Mouse (Mus musculus) forebrain, embryonic 14.5 days (tissue): ENCODE measurements around the gene Fars2. TPM values are rescaled to one million over a fixed set of nuclear protein-coding genes. Genes with fewer than 3 reads are reported as not detected.
A peak's percentile ranks its signal among the peaks of the same experiment; 100 is the strongest.

Experiments
- ATAC-seq: fragments of 200-750 bp; cut with Nextera tagmentation; 2 replicates; pipeline ENCODE4 v1.8.0; 2017; ENCODE audit warnings: mild to moderate bottlenecking, moderate library complexity
- DNase-seq: peaks from one replicate; pipeline ENCODE4 v3.0.0-alpha.2; 2015; ENCODE audit warnings: low spot score
- H3K27ac ChIP-seq: fragments of 300-500 bp; sonication (generic); 2 replicates; pipeline ENCODE4 v1.5.1; 2014; ENCODE audit warnings: low read depth, mild to moderate bottlenecking, control low read depth, low read length, moderate library complexity
- H3K27me3 ChIP-seq: fragments of 300-500 bp; sonication (generic); replicated peaks from 2 replicates; pipeline ENCODE4 v1.6.1; 2014; ENCODE audit warnings: low read length, control low read depth, mixed read lengths; ENCODE audit not compliant: control insufficient read depth, insufficient read depth
- H3K36me3 ChIP-seq: fragments of 300-500 bp; sonication (generic); 2 replicates; pipeline ENCODE4 v1.6.1; 2014; ENCODE audit warnings: low read length, control low read depth; ENCODE audit not compliant: control insufficient read depth, insufficient read depth
- H3K4me1 ChIP-seq: fragments of 300-500 bp; sonication (generic); 2 replicates; pipeline ENCODE4 v1.6.1; 2014; ENCODE audit warnings: antibody characterized with exemption, low read length, control low read depth; ENCODE audit not compliant: control insufficient read depth, insufficient read depth
- H3K4me2 ChIP-seq: fragments of 300-500 bp; sonication (generic); 2 replicates; pipeline ENCODE4 v1.6.1; 2014; ENCODE audit warnings: mild to moderate bottlenecking, control low read depth, low read length
- H3K4me3 ChIP-seq: fragments of 300-500 bp; sonication (generic); 2 replicates; pipeline ENCODE4 v1.5.1; 2014; ENCODE audit warnings: low read depth, low read length, control low read depth
- H3K9ac ChIP-seq: fragments of 300-500 bp; sonication (generic); 2 replicates; pipeline ENCODE4 v1.6.1; 2014; ENCODE audit warnings: mild to moderate bottlenecking, low read length, control low read depth, moderate library complexity
- H3K9me3 ChIP-seq: fragments of 300-500 bp; sonication (generic); replicated peaks from 2 replicates; pipeline ENCODE4 v1.6.1; 2016; ENCODE audit warnings: low read length, control low read depth, mixed read lengths; ENCODE audit not compliant: control insufficient read depth
- WGBS: fragments of 180-500 bp; shearing (Covaris S2); extraction: QIAGEN DNeasy Blood & Tissue Kit; methylation state at CpG from one replicate; pipeline ENCODE4 v1.1.7; 2014; 5-methylcytosine and 5-hydroxymethylcytosine counted together
- polyA plus RNA-seq: library from polyadenylated mRNA; unstranded; fragments of >200 nt; fragmentation: Nextera tagmentation; extraction: Ambion mirVana; gene quantifications from 2 replicates; pipeline ENCODE4 v1.2.1, GENCODE M21; 2014

Gene Fars2
- polyA plus RNA-seq, 1 experiment from 2014 or later, result 35.5 TPM

DNA sequence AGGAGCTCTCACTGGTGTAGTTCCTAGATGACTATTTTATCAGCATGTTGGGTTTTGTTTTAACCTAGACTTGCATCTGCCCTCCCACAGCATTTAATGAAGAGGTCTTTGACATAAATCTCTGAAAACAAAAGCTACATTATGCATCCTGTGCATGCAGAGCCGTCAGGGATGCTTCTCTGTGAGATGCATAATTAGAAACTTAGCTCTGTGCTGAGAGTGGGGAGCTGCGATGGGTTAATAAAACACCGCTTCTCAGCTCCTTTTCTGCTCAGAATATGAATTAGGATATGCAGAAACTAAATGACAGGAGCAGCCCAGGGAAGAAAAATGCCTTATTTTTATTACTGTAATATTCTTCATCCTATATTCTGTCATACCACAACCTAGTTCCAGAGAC is 251.6 kb downstream of the Fars2 start:
- no peaks in the 10 kb centered on the region for H3K36me3 ChIP-seq
- peaks cover 6% of the 10 kb centered on the region; the same call in 1 of the 2 replicates for H3K4me1 ChIP-seq
- 14% methylated on average over 3 of the region's 3 CpGs for WGBS
- H3K9ac ChIP-seq, result no peak overlapping the region
- H3K27me3 ChIP-seq, result no peaks in the 10 kb centered on the region
- no peaks in the 10 kb centered on the region for H3K9me3 ChIP-seq
- H3K4me3 ChIP-seq, result no peak overlapping the region
- H3K27ac ChIP-seq, result no peak overlapping the region
- ATAC-seq (peak; percentile 74; the same call in 1 of the 2 replicates), DNase-seq (peak; percentile 49)
- no peak overlapping the region for H3K4me2 ChIP-seq

DNA sequence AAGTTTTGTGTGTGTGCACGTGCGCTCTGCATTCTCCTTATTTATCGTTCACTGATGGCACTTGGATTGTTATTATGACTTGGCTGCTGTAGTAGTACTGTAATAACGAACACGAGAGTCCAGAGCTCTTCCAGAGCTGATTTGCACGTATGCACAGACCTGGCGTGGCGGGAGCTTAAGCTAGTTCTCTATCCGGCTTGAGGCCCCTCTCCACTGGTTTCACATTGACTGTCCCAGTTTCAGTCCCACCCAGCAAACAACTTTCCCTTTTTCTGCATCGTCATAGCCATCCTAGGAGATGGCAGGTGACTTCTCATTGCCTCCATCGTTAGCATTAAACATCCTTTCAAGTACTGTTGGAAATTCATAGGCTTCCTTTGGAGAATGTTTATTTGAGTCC is 252.2 kb downstream of the Fars2 start:
- no peak overlapping the region for H3K27ac ChIP-seq
- H3K9me3 ChIP-seq, result no peaks in the 10 kb centered on the region
- WGBS, result 47% methylated on average over 11 of the region's 11 CpGs
- no peak overlapping the region for H3K4me3 ChIP-seq
- no peaks in the 10 kb centered on the region for H3K36me3 ChIP-seq
- H3K4me2 ChIP-seq, result no peak overlapping the region
- no peak overlapping the region for H3K9ac ChIP-seq
- DNase-seq (peak; percentile 6), ATAC-seq (no peak)
- no peaks in the 10 kb centered on the region for H3K27me3 ChIP-seq
- peaks cover 6% of the 10 kb centered on the region; the same call in 1 of the 2 replicates for H3K4me1 ChIP-seq

DNA sequence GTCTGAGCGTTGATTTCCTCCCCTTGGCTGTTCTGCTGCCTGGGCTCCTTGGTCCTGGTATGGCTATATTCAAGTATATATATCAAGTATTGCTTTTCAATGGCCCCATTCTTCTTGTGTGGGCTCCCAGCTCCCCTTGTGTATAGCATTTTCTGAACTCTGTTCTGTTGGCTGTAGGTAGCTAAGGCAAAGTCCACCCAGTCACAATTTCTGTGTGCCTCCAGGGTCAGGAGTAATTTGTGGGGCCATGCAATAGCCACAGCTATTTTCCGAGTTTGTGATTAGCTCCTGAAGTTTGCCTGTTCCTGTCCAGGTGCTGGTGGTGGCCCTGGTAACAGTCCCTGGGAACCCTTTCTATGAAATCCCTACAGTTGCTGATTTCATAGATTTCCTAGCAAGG is 266.0 kb downstream of the Fars2 start:
- H3K36me3 ChIP-seq, result no peaks in the 10 kb centered on the region
- no peaks in the 10 kb centered on the region for H3K4me1 ChIP-seq
- H3K4me2 ChIP-seq, result no peak overlapping the region
- no peak overlapping the region for H3K9ac ChIP-seq
- 81% methylated on average over 2 of the region's 2 CpGs for WGBS
- H3K27ac ChIP-seq, result no peak overlapping the region
- H3K27me3 ChIP-seq, result no peaks in the 10 kb centered on the region
- H3K9me3 ChIP-seq, result no peaks in the 10 kb centered on the region
- DNase-seq (no peak), ATAC-seq (no peak)
- no peak overlapping the region for H3K4me3 ChIP-seq

DNA sequence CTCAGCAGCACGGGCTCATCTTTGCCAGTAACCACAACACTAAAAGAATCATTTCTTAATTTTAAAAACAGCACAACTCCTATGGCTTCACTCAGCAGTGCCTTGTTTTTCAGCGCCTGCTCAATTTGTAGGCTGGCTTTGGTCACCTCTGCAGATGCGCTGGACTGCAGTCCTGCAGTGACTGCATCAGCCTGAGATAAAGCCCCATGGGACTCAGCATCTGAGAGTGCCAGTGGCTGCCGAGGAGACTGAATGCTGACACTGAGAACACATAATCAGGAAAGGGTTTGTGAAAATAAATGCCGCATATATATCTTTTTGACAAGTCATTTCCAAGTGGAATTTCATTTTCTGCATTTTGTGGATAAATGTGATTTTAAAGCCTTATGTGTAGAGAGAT is 268.9 kb downstream of the Fars2 start:
- H3K9ac ChIP-seq, result no peak overlapping the region
- no peaks in the 10 kb centered on the region for H3K9me3 ChIP-seq
- H3K27ac ChIP-seq, result no peak overlapping the region
- H3K4me3 ChIP-seq, result no peak overlapping the region
- no peaks in the 10 kb centered on the region for H3K36me3 ChIP-seq
- ATAC-seq, result no peak
- 84% methylated on average over 5 of the region's 5 CpGs for WGBS
- no peaks in the 10 kb centered on the region for H3K27me3 ChIP-seq
- DNase-seq, result peak; percentile 3
- H3K4me1 ChIP-seq, result no peaks in the 10 kb centered on the region
- H3K4me2 ChIP-seq, result no peak overlapping the region

DNA sequence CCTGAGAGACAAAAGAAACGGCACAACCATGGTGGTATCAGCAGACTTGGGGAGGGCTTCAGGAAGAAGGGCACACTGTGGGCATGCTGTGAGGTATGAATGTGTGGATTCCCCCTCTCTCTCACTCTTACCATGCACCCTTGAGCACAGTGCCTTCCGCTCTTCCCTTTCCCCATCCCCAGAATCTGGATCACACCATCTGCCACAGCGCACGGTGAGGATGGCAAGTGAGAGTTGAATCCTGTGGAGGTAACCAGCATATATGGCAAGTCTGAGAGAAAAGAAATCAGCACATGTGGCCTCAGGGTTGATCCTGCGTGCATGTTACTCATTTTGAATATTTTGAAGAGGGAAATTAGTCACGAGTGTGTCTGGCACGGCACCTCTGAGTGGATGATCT is 274.7 kb downstream of the Fars2 start:
- no peak for ATAC-seq
- 81% methylated on average over 7 of the region's 7 CpGs for WGBS

DNA sequence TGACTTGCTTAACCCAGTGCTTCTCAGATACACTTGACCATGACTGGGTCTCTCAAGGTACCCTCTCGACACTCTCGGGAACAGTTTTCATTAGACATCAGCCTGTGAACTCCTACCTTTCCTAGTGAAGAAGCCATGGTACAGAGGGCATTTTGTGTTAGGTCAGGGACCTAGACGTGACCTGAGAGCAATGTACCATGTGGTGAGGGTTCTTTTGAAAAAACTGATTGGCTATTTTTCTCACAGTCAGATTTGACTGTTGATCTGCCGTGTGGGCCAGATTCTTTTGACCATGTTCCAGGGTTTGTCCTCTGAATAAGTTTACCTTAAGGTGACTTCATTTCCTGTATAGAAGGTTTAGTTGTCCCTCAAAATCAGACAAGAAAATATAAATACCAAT is 275.5 kb downstream of the Fars2 start:
- no peaks in the 10 kb centered on the region for H3K9me3 ChIP-seq
- no peak for DNase-seq
- H3K36me3 ChIP-seq, result no peaks in the 10 kb centered on the region
- no peak overlapping the region for H3K9ac ChIP-seq
- no peak overlapping the region for H3K4me3 ChIP-seq
- no peak overlapping the region for H3K4me2 ChIP-seq
- no peak overlapping the region for H3K27ac ChIP-seq
- 91% methylated on average over 4 of the region's 4 CpGs for WGBS
- no peaks in the 10 kb centered on the region for H3K27me3 ChIP-seq
- H3K4me1 ChIP-seq, result no peaks in the 10 kb centered on the region
- no peak for ATAC-seq

More for the DNA sequence above, 274.7 kb downstream of the Fars2 start:
- H3K27me3 ChIP-seq, result no peaks in the 10 kb centered on the region
- H3K9ac ChIP-seq, result no peak overlapping the region
- no peaks in the 10 kb centered on the region for H3K4me1 ChIP-seq
- no peak overlapping the region for H3K27ac ChIP-seq
- H3K36me3 ChIP-seq, result no peaks in the 10 kb centered on the region
- H3K4me3 ChIP-seq, result no peak overlapping the region
- no peak for DNase-seq
- no peaks in the 10 kb centered on the region for H3K9me3 ChIP-seq
- H3K4me2 ChIP-seq, result no peak overlapping the region

DNA sequence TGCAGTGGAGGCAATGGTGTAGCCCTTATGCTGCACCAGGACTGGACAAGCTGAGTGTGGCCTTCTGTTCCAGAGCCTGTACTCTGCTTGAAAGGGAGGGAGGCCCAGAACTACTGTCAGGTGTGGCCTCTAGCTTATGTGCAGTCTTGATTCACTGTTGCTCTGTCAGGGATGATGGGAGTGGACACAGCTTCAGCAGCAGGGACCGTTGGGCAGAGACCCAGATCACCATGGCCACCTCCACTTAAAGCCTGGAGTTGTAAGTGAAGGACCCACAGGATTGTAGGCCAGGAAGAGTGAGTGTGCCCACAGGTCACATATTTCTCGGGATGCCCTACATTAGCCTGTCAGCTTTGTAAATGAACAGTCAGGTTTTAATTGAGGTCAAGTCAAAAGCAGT is 283.8 kb downstream of the Fars2 start:
- no peaks in the 10 kb centered on the region for H3K36me3 ChIP-seq
- no peak for DNase-seq
- H3K4me2 ChIP-seq, result no peak overlapping the region
- no peak overlapping the region for H3K4me3 ChIP-seq
- no peak for ATAC-seq
- no peaks in the 10 kb centered on the region for H3K9me3 ChIP-seq
- no peaks in the 10 kb centered on the region for H3K4me1 ChIP-seq
- 88% methylated on average over 2 of the region's 2 CpGs for WGBS
- H3K27me3 ChIP-seq, result no peaks in the 10 kb centered on the region
- no peak overlapping the region for H3K27ac ChIP-seq
- H3K9ac ChIP-seq, result no peak overlapping the region

DNA sequence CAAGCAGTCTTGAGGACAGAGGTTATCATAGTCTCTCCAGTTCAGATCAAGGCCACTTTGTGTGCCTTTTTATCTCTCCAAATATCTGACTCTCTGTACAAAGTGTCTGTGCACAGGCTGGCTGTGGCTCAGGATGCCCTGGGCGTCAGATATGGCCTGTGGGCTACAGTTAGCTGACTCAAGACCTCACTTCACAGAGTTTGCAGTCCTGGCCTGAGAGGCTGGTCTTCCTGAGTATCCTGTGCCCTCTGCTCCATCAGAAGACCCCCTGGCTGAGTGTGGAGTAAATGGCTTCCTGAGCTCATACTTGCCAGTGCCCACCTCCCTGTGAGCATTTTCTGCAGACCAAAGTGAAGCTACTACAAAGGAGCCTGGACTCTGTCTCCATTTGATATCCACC is 296.1 kb downstream of the Fars2 start:
- Histone ChIP-seq H3K4me2 (no peak overlapping the region), H3K27me3 (no peaks in the 10 kb centered on the region), H3K4me3 (no peak overlapping the region), H3K4me1 (no peaks in the 10 kb centered on the region), H3K9ac (no peak overlapping the region), H3K27ac (no peak overlapping the region), H3K9me3 (no peaks in the 10 kb centered on the region), H3K36me3 (no peaks in the 10 kb centered on the region)
- WGBS, result 85% methylated on average over 1 of the region's 1 CpGs
- ATAC-seq, result no peak
- no peak for DNase-seq

DNA sequence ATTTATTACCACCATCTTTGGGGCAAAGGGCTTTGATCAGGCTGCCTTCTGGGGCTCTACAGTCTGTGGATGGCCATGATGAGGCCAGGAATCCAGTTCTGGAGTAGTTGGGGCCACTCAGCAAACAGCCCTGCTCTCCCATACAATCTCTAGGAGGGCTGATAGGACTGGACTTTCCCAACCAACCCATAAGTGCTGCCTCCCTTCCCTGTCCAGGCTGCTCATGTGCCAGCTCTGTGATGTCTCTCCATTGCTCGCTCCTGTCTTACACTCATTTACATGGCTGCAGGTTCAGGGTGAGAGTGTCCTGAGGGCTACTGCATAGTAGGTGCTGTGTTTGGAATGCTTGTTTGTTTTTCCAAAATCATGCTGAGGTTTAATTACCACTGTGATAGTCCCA is 298.0 kb downstream of the Fars2 start:
- Histone ChIP-seq H3K4me2 (no peak overlapping the region), H3K27me3 (no peaks in the 10 kb centered on the region), H3K4me3 (no peak overlapping the region), H3K27ac (no peak overlapping the region), H3K9me3 (no peaks in the 10 kb centered on the region), H3K36me3 (no peaks in the 10 kb centered on the region), H3K4me1 (no peaks in the 10 kb centered on the region), H3K9ac (no peak overlapping the region)
- DNase-seq, result no peak
- WGBS, result 100% methylated on average over 1 of the region's 1 CpGs
- no peak for ATAC-seq
